Mouse (Mus musculus) liver, adult (tissue): ENCODE results near the gene Serp2.

Source experiments
- GATA4 ChIP-seq: IDR thresholded peaks from 2 replicates; pipeline ENCODE4 v1.6.1; 2014; ENCODE audit warnings: mild to moderate bottlenecking, low read length; ENCODE audit not compliant: insufficient replicate concordance

Serp2 gene

GRCm38 (mm10) chr14:76497187-76497586 lies 59.5 kb downstream of the Serp2 start:
- no peak for TF ChIP-seq GATA4

- TF ChIP-seq GATA4, result no peak
These were observed 61.7 kb downstream of the Serp2 start for GRCm38 (mm10) chr14:76495022-76495421.

- no peak for TF ChIP-seq GATA4
These were observed 67.6 kb downstream of the Serp2 start for GRCm38 (mm10) chr14:76489128-76489527.

DNA sequence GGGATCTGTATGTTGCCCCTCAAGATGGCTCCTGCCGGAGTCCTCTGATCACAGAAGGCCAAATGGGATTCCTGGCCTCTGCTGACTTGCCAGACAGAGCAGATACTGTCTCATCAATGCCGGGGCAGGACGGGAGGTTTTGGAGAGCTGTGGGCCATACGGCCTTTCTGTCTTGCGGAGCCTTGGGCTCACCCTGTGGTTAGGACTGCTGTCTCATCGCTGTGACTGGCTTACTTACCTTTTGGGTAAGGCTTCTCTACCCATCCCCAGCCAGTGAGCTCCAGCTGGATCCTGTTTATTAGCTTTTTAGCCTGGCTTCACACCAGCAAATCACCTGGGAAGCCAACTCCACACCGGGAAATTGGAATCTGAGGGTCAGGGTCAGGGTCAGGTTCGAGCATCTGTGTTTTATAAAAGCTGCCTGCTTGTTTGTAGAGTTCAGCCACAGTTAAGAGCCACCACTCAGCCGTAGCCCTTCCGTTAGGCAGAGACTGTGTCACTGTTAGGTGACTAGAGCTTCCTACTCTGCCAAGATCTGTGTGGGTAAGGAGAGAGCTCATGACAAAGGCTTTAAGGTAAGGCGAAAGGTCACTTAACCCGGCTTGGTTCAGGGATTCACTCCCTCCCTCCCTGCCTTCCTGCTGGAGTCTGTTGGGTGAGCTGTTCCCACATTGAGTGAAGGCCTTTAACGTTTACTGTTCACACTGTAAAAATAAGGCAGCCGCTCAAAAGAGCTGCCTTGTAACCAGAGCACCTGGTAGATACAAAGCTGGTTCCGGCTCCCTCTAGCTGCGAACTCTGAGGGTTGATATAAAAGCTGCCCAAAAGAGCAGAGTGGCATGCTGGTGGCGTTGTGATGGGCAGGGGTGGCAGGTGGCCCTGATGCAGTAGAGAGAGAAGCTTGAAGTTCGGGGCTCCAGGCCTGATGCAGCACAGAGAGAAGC lies 68.3 kb downstream of the Serp2 start:
- no peak for TF ChIP-seq GATA4

DNA sequence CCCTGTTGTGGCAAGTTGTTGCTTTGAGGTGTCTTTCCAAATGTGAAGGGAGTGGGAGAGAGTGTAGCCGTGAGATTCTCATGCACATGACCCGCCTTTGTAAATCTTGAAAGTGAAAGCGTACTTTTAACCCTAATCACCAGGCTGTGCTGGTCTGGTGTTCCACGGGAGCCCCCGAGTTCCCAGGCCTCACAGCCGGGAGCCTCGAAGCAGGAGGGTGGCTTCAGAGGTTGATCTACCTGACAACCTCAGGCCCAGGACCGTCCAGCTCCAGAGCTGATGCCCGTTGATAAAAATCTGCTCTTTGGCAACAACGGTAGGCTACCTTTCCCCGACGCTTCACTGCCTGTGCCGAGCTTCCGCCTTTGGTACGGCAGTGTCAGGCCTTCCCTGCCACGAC lies 69.1 kb downstream of the Serp2 start:
- no peak for TF ChIP-seq GATA4

GRCm38 (mm10) chr14:76483701-76484100 lies 73.0 kb downstream of the Serp2 start:
- TF ChIP-seq GATA4, result no peak
